8 mouse cellular contexts compared by ENCODE assay signal in genomic region chr10:25140155-25140755, GRCm38 (mm10).
DNase-seq lines count a peak whose midpoint lies in the region; ATAC-seq lines count a peak whose summit lies in the region.

No protein-coding gene starts in this region.

- peak overlapping the region; percentile 16; the same call in 1 of the 2 replicates for H3K4me2 ChIP-seq in forebrain, embryonic 12.5 days
- H3K4me2 ChIP-seq in lung, embryonic 16.5 days (ENCODE audit: low read depth, low read length): 0 out of 2 replicates have a peak overlapping the region, but pooled peaks have one; percentile 7

- peak; percentile 45 for DNase-seq in right cerebral cortex, adult 18-20 months
- DNase-seq in right cerebral cortex, adult 2 months (ENCODE audit: low spot score in 2 of 2): no peak
- peak; percentile 17 for DNase-seq in kidney, adult 9 months
- peak; percentile 71 to 73 for DNase-seq in right cerebral cortex, postnatal 10 days (ENCODE audit: low spot score in 2 of 2)
- no peak for DNase-seq in adrenal gland, adult 8-10 months

- ATAC-seq in forebrain, embryonic 12.5 days (ENCODE audit: low FRiP score): peak; percentile 94
- ATAC-seq in lung, embryonic 16.5 days (ENCODE audit: low read depth): peak; percentile 98
- no peak for ATAC-seq in megakaryocyte-erythroid progenitor cell, adult 5-6 weeks (replicated peaks; ENCODE audit: low FRiP score, low TSS enrichment, poor library complexity, severe bottlenecking)

- peaks cover 5% of the 10 kb centered on the region; the same call in 1 of the 2 replicates for H3K9me3 ChIP-seq in forebrain, embryonic 12.5 days
- peaks cover 8% of the 10 kb centered on the region; the same call in 1 of the 2 replicates for H3K9me3 ChIP-seq in lung, embryonic 16.5 days (ENCODE audit: control insufficient read depth, low read length)

- H3K36me3 ChIP-seq in forebrain, embryonic 12.5 days (replicated peaks): no peaks in the 10 kb centered on the region
- H3K36me3 ChIP-seq in lung, embryonic 16.5 days (ENCODE audit: control insufficient read depth, insufficient read depth, low read length): no peaks in the 10 kb centered on the region

- H3K27ac ChIP-seq in forebrain, embryonic 12.5 days: no peak overlapping the region
- H3K27ac ChIP-seq in lung, embryonic 16.5 days (ENCODE audit: low read length): peak overlapping the region; percentile 4

- WGBS in forebrain, embryonic 12.5 days: 8% methylated on average over 14 of the region's 14 CpGs
- WGBS in lung, embryonic 16.5 days: 24% methylated on average over 14 of the region's 14 CpGs

- H3K4me1 ChIP-seq in forebrain, embryonic 12.5 days: peaks cover 3% of the 10 kb centered on the region; the same call in 1 of the 2 replicates
- H3K4me1 ChIP-seq in lung, embryonic 16.5 days (replicated peaks; ENCODE audit: control insufficient read depth, insufficient read depth, low read length): peaks cover 7% of the 10 kb centered on the region

- peaks cover 23% of the 10 kb centered on the region for H3K27me3 ChIP-seq in forebrain, embryonic 12.5 days
- H3K27me3 ChIP-seq in lung, embryonic 16.5 days (ENCODE audit: control insufficient read depth, insufficient read depth, low read depth, low read length): no peaks in the 10 kb centered on the region

- H3K9ac ChIP-seq in forebrain, embryonic 12.5 days: no peak overlapping the region
- H3K9ac ChIP-seq in lung, embryonic 16.5 days (ENCODE audit: low read length): no peak overlapping the region

- H3K4me3 ChIP-seq in forebrain, embryonic 12.5 days (replicated peaks): no peak overlapping the region
- no peak overlapping the region for H3K4me3 ChIP-seq in lung, embryonic 16.5 days (ENCODE audit: low read length)

Comparison
In these comparisons a context has a peak if more than half of its experiments do, and no peak if none do; other contexts are left out.
1. DNase-seq: peak in right cerebral cortex, adult 18-20 months (single experiment), kidney, adult 9 months (single experiment) and right cerebral cortex, postnatal 10 days (2 of 2); none in right cerebral cortex, adult 2 months (0 of 2) and adrenal gland, adult 8-10 months (single experiment).